Mouse (Mus musculus): ENCODE results near the gene Tnk2.

GRCm38 (mm10) chr16:32663231-32663858, 19.7 kb downstream of the Tnk2 start:
- TF ChIP-seq POLR2A (IDR thresholded peaks at IDR 0.05; ENCODE audit: borderline replicate concordance, insufficient read depth, low read length), result no peak
- TF ChIP-seq CTCF (IDR thresholded peaks at IDR 0.05; ENCODE audit: borderline replicate concordance, insufficient read depth, low read depth, low read length), result no peak
